Mouse (Mus musculus): ENCODE measurements around the gene Sult2a2. TPM values are rescaled to one million over a fixed set of nuclear protein-coding genes. Genes with fewer than 3 reads are reported as not detected.
"Not testable (repeated sequence)": the region's sequence is repeated elsewhere in the genome, so short reads cannot be mapped to it uniquely, and the experiment has no call there.

The Sult2a2 gene
- not detected for total RNA-seq (2021)
- long read RNA-seq, experiment 1, result 0 reads
- long read RNA-seq, experiment 2, result 0 reads

GRCm38 (mm10) chr7:13733205-13733604 lies at the start of gene Sult2a2:
Gene Sult2a2 (plus strand): TSS chr7:13733505.
- DNase-seq, result not testable (repeated sequence)

DNA sequence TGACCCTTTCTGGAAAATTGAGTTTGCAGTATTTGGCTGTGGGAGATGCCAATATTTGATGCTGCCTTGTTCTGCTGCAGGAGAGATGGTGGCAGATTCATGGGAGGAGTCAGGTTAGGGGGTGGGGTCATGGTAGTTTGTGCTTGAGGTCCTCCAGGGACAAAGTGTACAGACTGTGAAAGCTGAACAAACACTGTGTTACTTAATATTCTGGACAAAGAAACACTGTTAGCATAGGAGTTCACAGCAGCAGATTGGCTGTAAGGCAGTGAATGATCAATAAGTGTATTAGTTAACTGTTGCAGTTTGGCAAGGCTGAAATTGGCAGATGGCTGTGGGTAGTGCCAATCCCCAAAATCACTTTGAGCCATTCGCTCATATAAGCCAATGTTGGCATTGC lies 80.6 kb downstream of the Sult2a2 start:
- no peak for DNase-seq

Other genes starting within 250 kb of the Sult2a2 start
- gene Bsph2, start 162.4 kb upstream of the Sult2a2 start, total RNA-seq (2021), result not detected
- not detected for gene Sult2a5, start 109.5 kb upstream of the Sult2a2 start, total RNA-seq (2021)
- gene Sult2a1, start 103.9 kb downstream of the Sult2a2 start, total RNA-seq (2021), result not detected